Mouse (Mus musculus): ENCODE results near the gene Cdkn1c.

- TF ChIP-seq CTCF (conservative IDR thresholded peaks at IDR 0.05; ENCODE audit: low read length) (peak; percentile 84), POU5F1 (IDR thresholded peaks at IDR 0.05; ENCODE audit: borderline replicate concordance, low read length) (no peak)
Measured at GRCm38 (mm10) chr7:143505823-143506222, 45.0 kb upstream of the Cdkn1c start.

Data from E14TG2a.4 (cell line).